Mouse (Mus musculus) urinary bladder, postnatal 10 days (tissue): ENCODE data around the gene Reep1.

Experiments
- DNase-seq: peaks from one replicate; pipeline ENCODE4 v3.0.0; 2022; ENCODE audit warnings: low spot score

The Reep1 gene

GRCm38 (mm10) chr6:71738611-71739010 is 31.2 kb downstream of the Reep1 start:
- DNase-seq: no peak

- no peak for DNase-seq
These were observed 33.6 kb downstream of the Reep1 start for GRCm38 (mm10) chr6:71740921-71741320.

- no peak for DNase-seq
These were observed 34.8 kb downstream of the Reep1 start for GRCm38 (mm10) chr6:71741998-71742636.

GRCm38 (mm10) chr6:71744934-71745333 is 37.6 kb downstream of the Reep1 start:
- DNase-seq: no peak

GRCm38 (mm10) chr6:71745482-71746234 is 38.3 kb downstream of the Reep1 start:
- DNase-seq: no peak

GRCm38 (mm10) chr6:71746246-71746645 is 38.9 kb downstream of the Reep1 start:
- DNase-seq: no peak

DNA sequence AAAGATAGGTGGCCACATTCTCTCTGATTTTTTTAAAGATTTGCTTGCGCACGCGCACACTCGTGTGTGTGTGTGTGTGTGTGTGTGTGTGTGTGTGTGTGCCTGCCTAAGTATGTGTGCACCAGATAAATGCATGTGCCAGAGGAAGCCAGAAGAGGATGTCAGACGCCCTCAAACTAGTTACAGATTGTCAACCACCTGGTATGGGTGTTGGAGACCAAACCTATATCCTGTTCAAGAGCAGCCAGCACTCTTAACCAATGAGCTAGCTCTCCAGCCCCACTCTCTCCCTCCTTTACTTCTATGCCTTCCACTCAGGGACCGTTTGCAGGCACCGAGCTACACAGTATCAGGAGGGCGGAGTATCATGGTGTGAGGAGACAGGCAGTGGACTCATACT is 39.5 kb downstream of the Reep1 start:
- DNase-seq: no peak

GRCm38 (mm10) chr6:71751602-71752001 is 44.2 kb downstream of the Reep1 start:
- DNase-seq: no peak

GRCm38 (mm10) chr6:71752791-71753464 is 45.6 kb downstream of the Reep1 start:
- DNase-seq: no peak

DNA sequence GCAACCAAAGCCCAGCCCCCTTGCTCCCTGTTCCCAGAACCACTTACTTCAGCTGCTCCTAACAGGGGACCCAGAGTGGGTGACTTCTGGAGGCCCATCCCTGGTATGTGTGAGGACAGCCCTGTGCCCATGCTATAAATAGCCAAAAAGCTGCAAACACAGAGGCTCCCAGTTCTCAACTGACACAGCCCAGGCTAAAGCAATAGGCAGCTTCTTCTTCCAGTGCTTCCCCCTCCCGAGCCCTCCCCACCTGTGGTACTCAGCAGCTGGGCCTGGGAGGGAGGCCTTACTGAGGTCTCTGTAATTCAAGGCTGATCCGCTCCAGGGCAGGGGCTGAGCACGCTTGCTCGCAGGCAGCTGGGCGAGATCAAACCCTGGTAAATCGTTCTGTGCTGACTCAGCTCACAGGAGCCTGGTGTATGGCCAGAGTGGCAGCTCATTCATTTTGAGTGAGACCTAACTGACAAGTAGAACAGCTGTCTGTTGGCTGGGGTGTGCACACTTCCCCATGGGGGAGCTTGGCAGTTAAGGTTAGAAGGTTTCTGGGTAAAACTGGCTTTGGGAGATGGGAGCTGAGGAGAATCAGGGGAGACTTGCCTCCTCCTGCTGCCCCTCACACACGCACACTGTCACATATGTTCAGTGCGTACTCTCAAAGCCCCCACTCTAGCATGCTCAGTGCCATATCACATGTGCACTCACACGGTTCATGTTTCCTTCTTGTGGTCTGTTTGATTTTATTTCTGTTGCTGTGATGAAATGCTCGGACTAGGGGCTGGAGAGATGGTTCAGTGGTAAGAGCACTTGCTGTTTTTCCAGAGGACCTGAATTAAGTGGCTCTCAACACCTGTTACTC is 49.9 kb downstream of the Reep1 start:
- DNase-seq: no peak

- no peak for DNase-seq
These were observed 51.4 kb downstream of the Reep1 start for GRCm38 (mm10) chr6:71758780-71759179.

DNA sequence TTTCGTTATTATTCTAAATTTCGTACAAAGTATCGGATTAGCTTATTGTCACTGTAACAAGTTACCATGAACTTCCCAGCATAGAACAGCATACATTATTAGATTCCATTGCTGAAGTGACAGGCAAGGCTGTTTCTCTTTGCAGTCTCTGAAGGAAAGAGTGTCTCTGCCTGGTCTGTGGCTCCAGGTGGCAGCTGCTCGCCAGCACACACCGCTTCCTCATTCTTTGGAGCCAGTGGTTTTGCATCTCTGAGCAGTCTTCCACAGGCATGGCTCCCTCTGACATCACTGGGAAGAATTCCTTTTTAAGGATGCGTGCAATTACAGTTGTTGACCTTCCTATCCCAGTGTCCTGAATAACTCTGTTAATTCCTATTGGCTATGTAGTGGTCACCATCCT is 52.7 kb downstream of the Reep1 start:
- DNase-seq: no peak

- DNase-seq: no peak
These were observed 60.4 kb downstream of the Reep1 start for GRCm38 (mm10) chr6:71767761-71768160.

DNA sequence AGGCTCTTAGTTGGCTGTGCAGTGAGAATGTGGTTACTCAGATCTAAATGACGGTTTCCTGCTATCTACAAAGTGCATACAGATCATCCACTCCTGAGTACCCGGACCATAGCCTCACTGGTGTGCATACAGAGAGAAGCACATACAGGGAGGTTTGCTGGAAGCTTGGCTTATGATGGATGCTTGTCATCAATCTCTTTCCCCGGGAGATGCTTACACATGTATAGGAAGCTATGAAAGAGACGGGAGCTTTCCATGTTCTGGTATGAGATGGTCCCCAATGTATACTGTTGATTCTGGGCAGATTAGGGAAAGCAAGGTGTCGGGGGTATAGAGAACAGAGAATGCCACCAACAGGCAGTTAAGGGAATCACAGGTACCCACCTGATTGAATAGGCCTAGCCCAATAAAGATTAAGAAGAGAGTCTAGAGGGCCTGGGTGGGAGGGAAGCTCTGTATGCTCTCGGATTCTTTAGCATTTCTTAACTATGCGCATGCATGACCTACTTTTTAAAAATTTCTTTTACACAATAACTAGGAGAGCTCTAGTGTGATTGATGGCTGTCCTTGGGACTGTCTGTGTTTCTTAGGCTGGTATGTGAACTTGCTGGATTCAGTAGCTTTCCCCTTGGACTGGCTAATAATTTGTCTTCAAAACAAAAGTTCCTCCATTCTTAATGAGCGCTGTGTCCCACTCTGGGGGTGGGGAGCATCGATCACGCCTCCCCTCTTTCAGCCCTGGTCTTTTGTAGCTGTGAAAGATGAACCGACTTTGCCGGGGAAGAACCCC is 62.7 kb downstream of the Reep1 start:
- no peak for DNase-seq

- no peak for DNase-seq
These were observed 63.5 kb downstream of the Reep1 start for GRCm38 (mm10) chr6:71770856-71771255.

DNA sequence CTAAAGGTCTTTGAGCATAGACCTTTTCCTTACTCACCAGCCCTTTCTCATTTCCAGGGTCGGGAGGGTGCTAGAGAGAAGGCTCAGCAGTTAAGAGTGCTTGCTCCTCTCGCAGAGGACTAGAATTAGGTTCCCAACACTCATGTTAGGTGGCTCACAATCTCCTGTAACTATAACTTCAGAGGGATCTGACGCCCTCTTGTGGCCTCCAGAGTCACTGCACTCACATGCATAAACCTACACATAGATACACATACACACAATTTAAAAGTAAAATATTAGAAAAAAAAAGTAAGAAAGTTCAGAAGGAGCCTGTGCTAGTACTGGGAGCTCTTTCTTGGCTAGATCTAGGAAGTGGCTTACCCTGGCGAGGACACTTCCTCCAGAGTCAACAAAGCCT is 63.9 kb downstream of the Reep1 start:
- no peak for DNase-seq

GRCm38 (mm10) chr6:71772156-71772555 is 64.8 kb downstream of the Reep1 start:
- no peak for DNase-seq

GRCm38 (mm10) chr6:71772636-71773208 is 65.4 kb downstream of the Reep1 start:
- no peak for DNase-seq

DNA sequence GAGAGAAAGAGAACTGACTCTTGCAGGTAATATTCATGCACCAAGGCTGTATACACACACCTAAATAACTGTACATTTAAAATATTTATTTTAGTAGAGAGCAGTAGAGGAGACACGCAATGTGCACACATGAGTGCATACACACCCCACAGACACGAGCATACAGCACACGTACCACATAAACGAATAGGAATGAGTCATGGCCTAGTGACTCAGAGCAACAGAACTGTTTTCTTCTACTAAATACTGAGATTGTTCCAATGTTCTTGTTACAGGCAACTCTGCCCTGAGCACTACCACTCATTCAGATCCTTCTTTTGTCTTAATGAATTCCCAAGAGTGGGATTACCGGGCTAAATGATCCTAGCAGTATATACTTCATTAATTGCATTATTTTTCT is 70.7 kb downstream of the Reep1 start:
- no peak for DNase-seq

- DNase-seq: no peak
These were observed 72.5 kb downstream of the Reep1 start for GRCm38 (mm10) chr6:71779831-71780230.

DNA sequence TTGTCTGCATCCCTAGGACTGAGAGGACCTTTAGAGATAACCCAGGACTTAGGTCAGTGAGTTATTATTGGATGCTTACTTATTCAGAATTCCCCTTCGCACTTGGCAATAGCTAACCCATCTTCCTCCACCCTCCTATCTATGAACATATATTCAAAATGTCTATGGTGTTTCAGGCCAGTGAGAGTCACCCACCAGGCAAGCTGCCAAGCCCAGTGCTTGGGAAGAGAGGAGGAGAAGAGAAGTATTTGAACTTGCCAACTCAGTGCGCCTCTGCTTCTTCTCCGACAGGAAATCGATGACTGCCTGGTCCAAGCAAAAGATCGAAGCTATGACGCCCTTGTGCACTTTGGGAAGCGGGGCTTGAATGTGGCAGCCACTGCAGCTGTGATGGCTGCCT is 73.1 kb downstream of the Reep1 start:
- no peak for DNase-seq
